Mouse (Mus musculus): ENCODE results near the gene Ablim1.

The Ablim1 gene

GRCm38 (mm10) chr19:57014808-57015207 lies 299.9 kb downstream of the Ablim1 start:
- in situ Hi-C loops (cut with MboI; ENCODE audit: unreplicated experiment in 2 of 2), result no loop called here

GRCm38 (mm10) chr19:57013271-57013677 lies 301.4 kb downstream of the Ablim1 start:
- in situ Hi-C loops (cut with MboI; ENCODE audit: unreplicated experiment in 2 of 2), result no loop called here

GRCm38 (mm10) chr19:57012068-57012467 lies 302.7 kb downstream of the Ablim1 start:
- in situ Hi-C loops (cut with MboI; ENCODE audit: unreplicated experiment in 2 of 2), result no loop called here

- in situ Hi-C loops (cut with MboI; ENCODE audit: unreplicated experiment in 2 of 2), result no loop called here
Observed at GRCm38 (mm10) chr19:57010064-57010463, 304.7 kb downstream of the Ablim1 start.

GRCm38 (mm10) chr19:57009653-57010052 lies 305.1 kb downstream of the Ablim1 start:
- in situ Hi-C loops (cut with MboI; ENCODE audit: unreplicated experiment in 2 of 2), result no loop called here

DNA sequence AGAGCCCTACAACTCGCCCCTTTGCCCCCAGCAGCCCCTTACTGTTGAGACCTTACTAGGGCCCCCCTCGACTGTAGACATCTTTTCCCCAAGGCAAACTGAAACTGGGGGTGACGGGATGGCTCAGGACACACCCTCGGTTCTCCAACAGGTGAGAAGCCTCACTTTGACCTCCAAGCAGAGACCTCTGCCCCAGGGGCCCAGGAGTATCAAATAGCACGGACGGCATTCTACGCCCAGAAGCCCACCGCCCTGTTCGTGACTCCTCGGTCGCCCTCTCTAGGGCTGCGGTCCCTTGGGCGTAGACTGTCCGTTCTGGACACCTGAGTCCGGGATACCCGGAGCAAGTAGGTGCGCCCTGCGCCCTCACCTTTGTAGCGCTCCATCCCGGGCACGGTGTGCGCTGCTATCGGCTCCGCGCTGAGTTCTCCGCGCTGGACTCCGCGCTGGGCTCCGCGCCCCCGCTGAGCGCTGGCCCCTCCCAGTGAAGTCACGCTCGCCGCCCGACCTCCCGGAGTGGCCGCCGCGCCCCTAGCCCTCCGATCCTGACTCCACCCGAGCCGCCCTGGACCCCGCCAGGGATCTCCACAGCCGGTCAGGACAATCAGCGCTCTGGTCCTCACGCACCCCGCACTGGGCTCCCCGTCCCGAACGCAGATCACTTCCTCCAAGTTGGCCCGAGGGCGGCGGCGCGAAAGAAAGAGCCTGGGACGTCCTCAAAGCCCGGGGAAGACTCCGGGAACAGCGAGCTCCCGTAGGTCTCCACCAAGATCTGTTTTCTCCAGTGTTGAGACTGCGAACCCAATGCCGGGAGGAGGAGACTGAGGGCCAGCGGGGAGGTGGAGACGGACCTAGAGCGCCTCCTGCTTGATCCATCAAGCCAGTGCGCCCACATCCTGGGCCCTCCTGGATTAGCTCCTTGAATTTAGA lies 306.7 kb downstream of the Ablim1 start, which contains the start of gene Afap1l2:
TSS of gene Afap1l2 (minus strand) at position 448 of the 930 bp plus-strand sequence.
- in situ Hi-C loops (cut with MboI; ENCODE audit: unreplicated experiment in 2 of 2), result no loop called here

- in situ Hi-C loops (cut with MboI; ENCODE audit: unreplicated experiment in 2 of 2), result no loop called here
Observed at GRCm38 (mm10) chr19:57007291-57007690, 307.4 kb downstream of the Ablim1 start.

DNA sequence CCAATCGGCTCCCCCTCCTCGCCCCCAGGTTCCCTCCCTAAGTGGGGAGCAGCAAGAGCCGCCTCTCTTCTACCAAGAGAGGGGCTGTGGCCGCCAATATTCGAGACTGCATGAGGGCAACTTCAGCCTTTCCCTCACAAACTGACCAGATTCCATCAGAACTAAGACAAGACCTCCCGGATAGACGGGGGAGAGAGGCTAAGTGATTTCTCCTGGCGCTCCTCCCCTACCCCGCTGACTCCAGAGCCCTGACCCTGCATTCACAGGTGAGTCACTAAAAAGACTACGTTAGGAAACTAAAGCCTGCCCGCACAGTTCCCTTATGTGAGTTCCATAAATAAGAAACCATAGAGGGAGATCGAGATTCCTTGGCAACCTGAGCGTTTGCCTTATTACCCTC lies 307.9 kb downstream of the Ablim1 start:
- in situ Hi-C loops (cut with MboI; ENCODE audit: unreplicated experiment in 2 of 2), result no loop called here

- in situ Hi-C loops (cut with MboI; ENCODE audit: unreplicated experiment in 2 of 2), result no loop called here
Observed at GRCm38 (mm10) chr19:57005062-57005461, 309.7 kb downstream of the Ablim1 start.

DNA sequence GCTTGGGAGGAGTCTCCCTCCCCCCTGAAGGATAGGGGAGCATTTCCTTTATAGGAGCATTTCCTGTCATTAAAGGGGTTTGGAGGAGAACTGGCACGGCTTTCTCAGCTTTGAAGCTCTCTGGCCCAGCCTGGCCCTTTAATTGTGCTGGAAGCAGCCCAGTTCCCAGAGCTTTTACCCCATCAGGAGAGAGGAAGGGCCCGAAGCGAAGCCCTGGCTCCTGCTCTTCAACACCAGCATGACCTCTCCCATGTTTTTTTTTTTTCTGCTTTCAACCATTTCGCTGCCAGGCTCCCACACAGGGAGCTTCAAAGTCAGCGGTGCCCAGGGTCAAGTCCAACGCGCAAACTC lies 311.3 kb downstream of the Ablim1 start:
- in situ Hi-C loops (cut with MboI; ENCODE audit: unreplicated experiment in 2 of 2), result no loop called here

DNA sequence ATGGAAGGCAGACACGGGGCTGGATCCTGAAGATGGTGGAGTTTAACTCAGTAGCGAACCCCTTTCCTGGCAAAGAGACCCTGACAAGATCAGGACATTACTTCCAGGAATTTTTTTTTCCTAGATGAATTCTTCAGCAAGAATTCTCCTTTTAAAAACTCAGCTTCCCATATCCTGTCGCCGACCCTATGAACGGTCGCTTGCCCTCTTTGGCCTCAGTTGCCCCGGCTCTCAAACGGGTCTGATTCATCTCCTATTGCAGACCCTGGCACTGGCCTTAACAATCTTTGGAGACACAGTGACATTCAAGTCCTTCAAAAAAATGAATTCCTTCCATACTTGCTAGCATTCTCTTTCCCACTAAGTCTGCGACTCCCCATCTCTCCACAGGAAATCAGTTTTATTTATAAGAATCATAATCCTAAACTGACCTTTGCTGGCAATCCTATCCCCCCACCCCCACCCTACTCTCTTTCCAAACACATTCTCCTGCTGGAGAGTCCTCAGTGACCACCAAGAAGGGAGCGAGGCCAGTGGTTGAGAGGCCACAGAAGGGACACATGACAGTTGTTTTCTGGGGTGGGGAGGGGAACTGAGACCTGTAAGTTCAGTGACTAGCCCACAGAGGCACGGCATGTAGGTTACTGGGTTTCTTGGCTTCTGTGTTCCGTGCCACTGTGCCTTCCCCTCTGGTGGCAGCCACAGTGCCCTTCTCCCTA lies 311.8 kb downstream of the Ablim1 start:
- in situ Hi-C loops (cut with MboI; ENCODE audit: unreplicated experiment in 2 of 2), result no loop called here

DNA sequence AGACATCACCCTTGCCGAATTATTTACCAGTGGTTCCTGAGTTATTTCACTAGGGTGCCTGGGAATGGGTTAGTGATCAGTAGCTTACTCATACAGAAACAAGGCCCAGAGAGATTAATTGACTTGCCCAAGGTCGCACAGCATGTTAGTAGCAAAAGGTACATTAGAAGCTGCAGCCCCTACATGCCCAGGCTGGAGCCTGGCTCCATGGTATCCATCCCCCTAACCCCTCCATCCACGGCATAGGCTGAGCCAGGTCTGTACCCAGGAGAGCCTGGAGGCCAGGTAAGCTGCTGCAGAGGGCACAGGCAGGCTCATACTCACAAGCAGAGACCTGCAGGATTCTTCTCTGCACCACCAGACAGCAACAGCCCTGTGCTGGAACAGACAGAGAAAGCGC lies 312.8 kb downstream of the Ablim1 start:
- in situ Hi-C loops (cut with MboI; ENCODE audit: unreplicated experiment in 2 of 2), result no loop called here

DNA sequence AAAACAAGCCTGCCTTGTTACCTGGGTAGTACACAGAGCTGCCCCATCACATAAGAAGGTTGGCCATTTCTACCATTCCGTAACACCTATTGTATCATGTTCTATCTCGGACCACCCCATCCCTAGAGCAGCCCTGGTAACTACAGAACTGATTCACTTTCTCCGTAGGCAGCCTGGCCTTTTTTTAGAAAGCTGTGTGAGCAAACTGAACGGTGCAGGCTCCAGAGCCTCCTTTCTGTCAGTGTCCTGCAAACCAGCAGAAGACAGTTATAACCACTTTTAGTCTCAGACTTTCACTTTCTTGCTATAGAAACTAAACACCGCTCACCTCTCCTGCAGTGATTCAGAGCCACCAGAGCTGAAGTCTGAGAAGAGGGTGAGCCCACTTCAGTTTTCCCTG lies 314.1 kb downstream of the Ablim1 start:
- in situ Hi-C loops (cut with MboI; ENCODE audit: unreplicated experiment in 2 of 2), result no loop called here

DNA sequence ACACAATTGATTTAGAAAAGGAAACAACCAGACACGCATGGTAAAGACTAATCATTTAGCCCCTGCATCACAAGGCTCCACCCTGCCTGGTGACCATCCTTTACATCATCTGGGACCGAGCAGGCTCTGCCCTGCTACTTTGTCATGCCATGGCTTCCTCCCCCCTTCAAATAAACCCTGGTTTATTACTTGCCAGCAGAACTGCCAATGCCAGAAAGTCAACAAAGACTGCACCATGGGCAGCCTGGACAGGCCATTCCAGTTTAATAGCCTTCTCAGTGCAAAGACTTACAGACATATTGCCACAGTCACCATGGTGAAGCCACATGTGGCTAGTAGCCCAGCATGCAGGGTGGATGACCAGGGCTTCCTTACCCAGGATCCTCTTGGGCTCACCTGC lies 314.9 kb downstream of the Ablim1 start:
- in situ Hi-C loops (cut with MboI; ENCODE audit: unreplicated experiment in 2 of 2), result no loop called here

GRCm38 (mm10) chr19:56998910-56999309 lies 315.8 kb downstream of the Ablim1 start:
- in situ Hi-C loops (cut with MboI; ENCODE audit: unreplicated experiment in 2 of 2), result no loop called here

- in situ Hi-C loops (cut with MboI; ENCODE audit: unreplicated experiment in 2 of 2), result no loop called here
Observed at GRCm38 (mm10) chr19:56998331-56998730, 316.4 kb downstream of the Ablim1 start.

DNA sequence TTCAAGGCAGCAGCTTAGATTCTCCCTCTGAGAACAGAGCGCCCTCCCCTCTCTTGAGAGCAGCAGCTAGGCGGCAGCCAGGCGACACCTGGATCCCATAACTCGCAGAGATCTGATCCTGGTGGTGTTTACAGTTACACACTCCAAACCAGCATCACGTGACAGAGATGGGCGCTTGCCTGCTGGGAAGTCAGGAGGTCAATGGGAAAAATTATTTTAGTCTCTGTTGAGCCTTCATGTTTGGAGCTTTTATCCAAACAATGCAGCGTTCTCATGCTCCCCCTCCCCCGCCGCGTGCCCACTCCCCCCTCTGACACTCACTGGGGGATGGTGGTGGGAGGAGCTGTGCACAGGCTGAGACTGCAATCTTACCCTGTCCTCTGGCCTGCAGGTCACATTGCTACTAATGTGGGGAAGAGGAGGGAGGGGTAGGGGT lies 317.5 kb downstream of the Ablim1 start:
- in situ Hi-C loops (cut with MboI; ENCODE audit: unreplicated experiment in 2 of 2), result no loop called here

GRCm38 (mm10) chr19:56995441-56995840 lies 319.3 kb downstream of the Ablim1 start:
- in situ Hi-C loops (cut with MboI; ENCODE audit: unreplicated experiment in 2 of 2), result no loop called here

DNA sequence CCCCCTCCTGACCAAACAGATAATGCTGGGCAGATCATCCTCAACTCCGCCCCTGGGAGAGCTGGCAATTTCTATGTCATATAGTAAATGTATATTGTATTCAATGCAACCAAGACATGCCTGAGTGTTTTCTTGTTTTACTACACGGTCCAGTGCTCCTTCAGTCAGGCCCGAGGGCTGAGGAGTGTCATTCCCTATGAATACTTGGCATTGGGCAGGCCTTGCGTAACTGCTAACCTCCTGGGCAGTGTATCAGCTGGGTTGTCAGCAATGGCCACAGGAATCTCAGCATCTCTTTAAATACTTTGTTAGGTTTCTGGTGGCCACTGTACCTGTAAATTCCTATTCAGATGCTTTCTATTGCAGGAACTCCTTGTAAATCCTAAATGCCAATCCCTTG lies 320.1 kb downstream of the Ablim1 start:
- in situ Hi-C loops (cut with MboI; ENCODE audit: unreplicated experiment in 2 of 2), result no loop called here

GRCm38 (mm10) chr19:56993763-56994162 lies 321.0 kb downstream of the Ablim1 start:
- in situ Hi-C loops (cut with MboI; ENCODE audit: unreplicated experiment in 2 of 2), result no loop called here

- in situ Hi-C loops (cut with MboI; ENCODE audit: unreplicated experiment in 2 of 2), result no loop called here
Observed at GRCm38 (mm10) chr19:56992978-56993545, 321.7 kb downstream of the Ablim1 start.

Data from v-Abl transformed pro-B cells (cell line).